Mouse (Mus musculus) stomach, embryonic 14.5 days (tissue): ENCODE measurements around the gene Vps13c. TPM values are rescaled to one million over a fixed set of nuclear protein-coding genes. Genes with fewer than 3 reads are reported as not detected.

Experiments used
- ATAC-seq: fragments of 200-750 bp; cut with Nextera tagmentation; 2 replicates; pipeline ENCODE4 v1.8.0; 2017; ENCODE audit warnings: low read depth, moderate TSS enrichment; ENCODE audit not compliant: insufficient number of reproducible peaks, insufficient read depth, low FRiP score
- H3K27ac ChIP-seq: fragments of 300-500 bp; sonication (generic); 2 replicates; pipeline ENCODE4 v1.5.1; 2014; ENCODE audit warnings: mild to moderate bottlenecking, low read length, moderate library complexity, mixed read lengths
- H3K27me3 ChIP-seq: fragments of 300-500 bp; sonication (generic); 2 replicates; pipeline ENCODE4 v1.6.1; 2014; ENCODE audit warnings: low read length, control low read depth, mixed read lengths; ENCODE audit not compliant: control insufficient read depth, insufficient read depth
- H3K36me3 ChIP-seq: fragments of 300-500 bp; sonication (generic); 2 replicates; pipeline ENCODE4 v1.6.1; 2014; ENCODE audit warnings: mild to moderate bottlenecking, control low read depth, low read length, moderate library complexity, mixed read lengths; ENCODE audit not compliant: control insufficient read depth, insufficient read depth
- H3K4me1 ChIP-seq: fragments of 300-500 bp; sonication (generic); 2 replicates; pipeline ENCODE4 v1.6.1; 2014; ENCODE audit warnings: low read length, control low read depth, mixed read lengths; ENCODE audit not compliant: control insufficient read depth, insufficient read depth
- H3K4me2 ChIP-seq: fragments of 300-500 bp; sonication (generic); replicated peaks from 2 replicates; pipeline ENCODE4 v1.6.1; 2014; ENCODE audit warnings: low read depth, low read length, control low read depth
- H3K4me3 ChIP-seq: fragments of 300-500 bp; sonication (generic); 2 replicates; pipeline ENCODE4 v1.5.1; 2014; ENCODE audit warnings: low read depth, low read length, control low read depth
- H3K9ac ChIP-seq: fragments of 300-500 bp; sonication (generic); replicated peaks from 2 replicates; pipeline ENCODE4 v1.6.1; 2014; ENCODE audit warnings: low read depth, mild to moderate bottlenecking, control low read depth, low read length, moderate library complexity, mixed read lengths
- H3K9me3 ChIP-seq: fragments of 300-500 bp; sonication (generic); 2 replicates; pipeline ENCODE4 v1.6.1; 2016; ENCODE audit warnings: low read depth, low read length, control low read depth; ENCODE audit not compliant: control insufficient read depth
- WGBS: fragments of 180-500 bp; shearing (Covaris S2); extraction: QIAGEN DNeasy Blood & Tissue Kit; methylation state at CpG from one replicate; pipeline ENCODE4 v1.1.7; 2014; 5-methylcytosine and 5-hydroxymethylcytosine counted together
- polyA plus RNA-seq: library from polyadenylated mRNA; unstranded; fragments of >200 nt; fragmentation: Nextera tagmentation; extraction: Ambion mirVana; gene quantifications from 2 replicates; pipeline ENCODE4 v1.2.1, GENCODE M21; 2014

The Vps13c gene
- polyA plus RNA-seq, 1 experiment from 2014 or later: 12.5 TPM

DNA sequence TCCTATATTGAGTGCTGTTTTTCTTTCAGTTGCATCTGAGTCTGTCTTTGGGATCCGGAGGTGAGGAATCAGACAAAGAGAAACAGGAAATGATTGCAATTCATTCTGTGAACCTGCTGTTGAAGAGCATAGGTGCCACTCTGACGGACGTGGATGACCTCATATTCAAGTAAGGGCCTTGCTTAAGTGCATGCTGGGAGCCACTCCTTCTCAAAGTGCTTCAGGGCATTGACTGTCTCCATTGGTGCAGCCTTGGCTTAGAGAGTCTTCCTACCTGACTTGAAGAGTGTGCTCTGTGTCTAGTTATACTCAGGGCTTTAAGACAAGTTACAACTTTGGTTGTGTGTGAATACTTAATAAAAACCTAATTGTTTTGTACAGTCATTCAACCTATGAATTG, 126.8 kb downstream of the Vps13c start:
- 58% methylated on average over 3 of the region's 3 CpGs for whole genome bisulfite sequencing
- Histone ChIP-seq H3K4me3 (no peak overlapping the region), H3K9me3 (no peaks in the 10 kb centered on the region), H3K4me2 (no peak overlapping the region), H3K4me1 (no peaks in the 10 kb centered on the region), H3K27ac (no peak overlapping the region), H3K27me3 (no peaks in the 10 kb centered on the region), H3K9ac (no peak overlapping the region), H3K36me3 (peaks cover 17% of the 10 kb centered on the region; the same call in 1 of the 2 replicates)
- no peak for ATAC-seq

DNA sequence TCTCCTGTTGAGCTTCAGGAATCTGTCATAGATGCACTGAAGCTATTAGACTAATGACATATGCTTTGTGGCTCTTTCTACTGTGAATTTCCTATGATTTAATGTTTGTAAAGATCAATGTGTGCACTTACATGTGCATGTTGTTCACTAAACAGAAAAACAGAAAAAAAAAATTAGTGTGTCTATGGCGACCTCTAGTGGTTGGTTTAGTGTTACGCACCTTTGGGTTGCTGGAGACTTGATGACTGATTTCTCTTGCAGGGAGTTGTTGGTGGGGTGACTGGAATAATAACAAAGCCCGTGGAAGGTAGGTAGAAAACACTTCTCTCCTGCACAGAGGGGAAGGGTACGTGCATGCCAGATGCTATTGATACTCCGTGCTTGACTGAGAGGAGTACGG, 133.3 kb downstream of the Vps13c start:
- no peaks in the 10 kb centered on the region; the same call in 1 of the 2 replicates for H3K36me3 ChIP-seq
- ATAC-seq: no peak
- H3K27me3 ChIP-seq: no peaks in the 10 kb centered on the region
- no peak overlapping the region for H3K27ac ChIP-seq
- H3K4me3 ChIP-seq: no peak overlapping the region
- H3K4me1 ChIP-seq: no peaks in the 10 kb centered on the region
- WGBS: 37% methylated on average over 6 of the region's 6 CpGs
- H3K9ac ChIP-seq: no peak overlapping the region
- H3K4me2 ChIP-seq: no peak overlapping the region
- no peaks in the 10 kb centered on the region for H3K9me3 ChIP-seq

DNA sequence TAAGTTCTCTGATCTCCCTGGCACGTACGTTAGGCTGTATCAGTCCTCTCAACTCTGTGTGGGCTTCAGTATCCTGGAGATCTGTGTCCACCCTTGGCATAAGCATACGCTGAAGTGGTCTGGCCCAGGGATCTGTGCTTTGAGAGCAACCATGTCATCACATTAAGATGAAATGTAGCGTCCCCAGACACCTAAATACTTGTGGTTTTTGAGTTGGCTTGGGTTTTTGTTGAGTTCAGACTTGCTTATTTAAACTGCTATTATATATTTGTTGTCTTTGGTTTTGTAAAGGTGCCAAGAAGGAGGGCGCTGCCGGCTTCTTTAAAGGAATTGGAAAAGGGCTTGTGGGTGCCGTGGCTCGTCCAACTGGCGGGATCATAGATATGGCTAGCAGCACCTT, 135.3 kb downstream of the Vps13c start:
- Histone ChIP-seq H3K4me2 (no peak overlapping the region), H3K27ac (no peak overlapping the region), H3K4me3 (no peak overlapping the region), H3K4me1 (no peaks in the 10 kb centered on the region), H3K9me3 (no peaks in the 10 kb centered on the region), H3K27me3 (no peaks in the 10 kb centered on the region), H3K9ac (no peak overlapping the region), H3K36me3 (no peaks in the 10 kb centered on the region; the same call in 1 of the 2 replicates)
- WGBS: 92% methylated on average over 9 of the region's 9 CpGs
- no peak for ATAC-seq

DNA sequence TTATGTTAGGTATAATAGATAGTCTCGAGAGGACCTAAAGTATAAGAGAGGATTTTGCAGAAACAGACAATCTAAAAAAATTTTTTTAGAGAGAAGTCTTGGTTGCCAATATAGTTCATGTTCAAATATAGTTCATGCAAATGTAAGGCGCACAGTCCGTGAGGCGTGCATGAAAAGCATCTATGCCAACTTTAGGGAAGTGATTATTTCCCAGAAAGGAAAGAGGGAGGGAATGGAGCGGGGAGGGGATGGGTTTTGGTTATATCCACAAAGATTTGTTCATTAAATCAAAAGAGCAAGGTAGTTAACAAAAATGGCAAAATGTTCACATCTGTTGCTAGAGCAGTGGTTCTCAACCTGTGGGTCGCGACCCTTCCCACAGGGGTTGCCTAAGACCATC, 166.4 kb downstream of the Vps13c start:
- 96% methylated on average over 7 of the region's 7 CpGs for WGBS

DNA sequence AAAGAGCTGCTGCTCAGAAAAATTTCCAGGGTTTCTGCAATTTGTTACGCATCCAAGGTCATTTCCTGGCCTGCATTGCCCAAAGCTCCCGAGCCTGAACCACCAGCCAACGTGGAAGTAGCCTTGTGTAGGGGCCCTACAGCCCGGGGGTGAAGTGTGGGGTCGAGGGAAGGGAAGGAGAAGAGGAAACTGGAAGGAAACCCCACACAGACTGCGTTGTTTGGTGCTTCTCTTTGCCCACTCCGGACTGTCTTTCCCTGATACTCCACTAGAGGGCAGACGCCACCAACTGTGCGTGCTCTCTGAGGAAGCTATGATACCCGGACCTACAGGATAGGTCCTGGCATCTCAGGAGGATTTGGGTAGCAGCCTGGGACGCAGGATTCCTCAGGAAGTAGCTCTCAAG, 174.8 kb downstream of the Vps13c start:
- H3K36me3 ChIP-seq: no peaks in the 10 kb centered on the region
- WGBS: 8% methylated on average over 11 of the region's 11 CpGs
- no peak for ATAC-seq
- no peak overlapping the region for H3K27ac ChIP-seq
- H3K27me3 ChIP-seq: no peaks in the 10 kb centered on the region
- H3K9me3 ChIP-seq: no peaks in the 10 kb centered on the region
- no peaks in the 10 kb centered on the region for H3K4me1 ChIP-seq
- H3K4me3 ChIP-seq: no peak overlapping the region
- no peak overlapping the region for H3K4me2 ChIP-seq
- H3K9ac ChIP-seq: no peak overlapping the region

More for the DNA sequence above, 166.4 kb downstream of the Vps13c start:
- Histone ChIP-seq H3K4me3 (no peak overlapping the region), H3K9me3 (no peaks in the 10 kb centered on the region), H3K4me1 (no peaks in the 10 kb centered on the region), H3K9ac (no peak overlapping the region), H3K27me3 (no peaks in the 10 kb centered on the region), H3K27ac (no peak overlapping the region), H3K4me2 (no peak overlapping the region), H3K36me3 (no peaks in the 10 kb centered on the region)
- no peak for ATAC-seq

DNA sequence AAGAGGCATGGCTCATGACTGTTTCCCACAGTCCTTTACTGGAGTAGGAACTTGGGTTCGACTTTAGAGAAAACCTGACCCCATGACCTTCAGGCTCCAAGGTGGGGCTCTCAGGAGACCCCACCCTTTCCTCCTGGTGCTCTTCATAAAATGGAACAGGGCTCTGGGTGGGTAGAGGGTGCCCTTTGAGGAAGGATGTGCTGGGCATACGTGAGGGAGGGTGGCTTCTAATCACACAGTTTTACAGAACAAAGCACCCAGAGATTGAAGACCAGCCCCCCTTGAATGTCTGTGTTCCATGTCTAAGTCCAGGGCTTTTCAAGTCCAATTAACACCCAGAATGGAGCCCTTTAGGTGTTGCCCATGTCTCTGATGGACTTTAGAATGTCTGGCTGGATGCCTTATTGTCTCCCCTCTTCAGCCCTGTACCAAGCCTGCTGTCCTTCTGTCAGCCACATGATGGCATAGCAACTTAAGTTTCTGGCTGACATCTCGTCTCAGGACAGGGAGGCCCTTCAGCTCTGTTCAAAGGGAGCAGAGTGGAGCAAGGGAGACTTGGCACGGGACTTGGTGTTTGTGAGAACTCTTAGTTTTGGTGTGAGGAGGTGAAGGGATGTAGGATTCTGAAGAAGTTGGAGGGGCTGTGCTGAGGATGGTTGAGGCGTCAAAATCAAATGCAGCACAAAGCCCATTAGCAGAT, 176.2 kb downstream of the Vps13c start:
- ATAC-seq: no peak

DNA sequence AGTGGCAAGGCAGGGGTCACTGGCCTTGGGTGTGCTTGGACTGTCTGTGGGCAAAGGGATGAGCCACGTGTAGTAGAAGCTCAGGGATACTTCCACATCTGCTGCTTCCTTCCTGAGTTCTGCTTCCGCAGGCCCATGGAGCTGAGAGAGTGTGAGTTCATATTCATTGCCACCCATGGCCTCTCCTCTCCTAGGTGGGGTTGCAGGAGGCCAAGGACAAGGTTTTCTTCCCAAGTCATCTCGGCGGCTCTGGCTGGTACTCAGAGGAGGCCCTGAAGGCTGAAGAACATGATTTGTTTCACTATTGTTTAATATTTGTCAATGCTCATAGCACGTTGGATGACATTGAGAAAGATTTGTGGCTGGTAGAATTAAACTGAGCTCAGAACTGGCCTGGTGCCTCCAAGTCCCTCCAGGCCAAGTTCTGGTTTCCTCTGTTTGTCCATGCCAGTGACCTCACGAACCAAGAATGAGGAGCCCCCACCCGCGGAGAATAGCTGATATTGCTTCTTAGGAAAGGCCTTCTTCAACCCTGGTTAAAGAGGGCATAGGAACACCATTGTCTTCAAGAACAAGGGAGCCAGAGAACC, 180.7 kb downstream of the Vps13c start:
- no peak for ATAC-seq
- Histone ChIP-seq H3K9me3 (no peaks in the 10 kb centered on the region), H3K4me3 (no peak overlapping the region), H3K27me3 (no peaks in the 10 kb centered on the region), H3K9ac (no peak overlapping the region), H3K27ac (no peak overlapping the region), H3K36me3 (no peaks in the 10 kb centered on the region), H3K4me1 (peaks cover 3% of the 10 kb centered on the region; the same call in 1 of the 2 replicates), H3K4me2 (no peak overlapping the region)
- WGBS: 65% methylated on average over 8 of the region's 8 CpGs

More for the DNA sequence above, 176.2 kb downstream of the Vps13c start:
- WGBS: 45% methylated on average over 5 of the region's 5 CpGs
- Histone ChIP-seq H3K4me3 (no peak overlapping the region), H3K36me3 (no peaks in the 10 kb centered on the region), H3K27ac (no peak overlapping the region), H3K9me3 (no peaks in the 10 kb centered on the region), H3K4me2 (no peak overlapping the region), H3K9ac (no peak overlapping the region), H3K27me3 (no peaks in the 10 kb centered on the region), H3K4me1 (no peaks in the 10 kb centered on the region)

DNA sequence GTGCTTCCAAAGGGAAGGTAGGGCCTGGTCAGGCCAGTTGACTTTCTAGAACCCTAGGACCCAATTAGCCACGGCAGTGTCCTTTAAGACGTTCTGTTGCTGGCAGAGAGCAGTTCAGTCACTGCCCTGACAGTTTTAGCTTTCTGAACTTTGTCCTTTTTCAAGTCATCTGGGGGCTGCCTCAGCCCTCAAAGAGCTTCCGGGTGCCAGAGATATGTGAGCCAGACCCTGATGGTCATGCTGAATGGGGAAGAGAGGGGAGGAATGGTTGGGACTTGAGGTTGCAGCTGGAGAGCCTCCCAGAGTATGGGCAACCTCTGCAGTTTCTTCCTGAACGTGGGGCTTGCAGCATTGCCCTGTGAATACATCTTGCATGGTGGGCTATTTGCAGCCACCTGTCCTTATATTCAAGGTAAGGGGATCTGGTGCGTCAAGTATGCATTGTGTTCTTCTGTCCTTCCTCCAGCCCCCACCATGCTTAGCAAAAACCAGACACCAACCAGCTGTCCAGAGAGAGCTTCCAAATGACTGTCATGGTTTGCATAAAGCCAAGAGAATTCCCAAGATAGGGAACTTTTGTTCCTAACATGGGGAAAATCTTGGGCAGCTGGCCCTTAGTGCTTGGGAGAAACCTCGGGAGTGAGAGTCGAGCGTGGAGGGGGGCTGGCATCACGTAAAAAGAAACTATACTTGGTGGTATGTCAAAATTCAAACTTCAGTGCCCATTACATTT, 182.3 kb downstream of the Vps13c start:
- Histone ChIP-seq H3K36me3 (no peaks in the 10 kb centered on the region), H3K27me3 (no peaks in the 10 kb centered on the region), H3K9me3 (no peaks in the 10 kb centered on the region), H3K4me3 (no peak overlapping the region), H3K4me1 (peaks cover 3% of the 10 kb centered on the region; the same call in 1 of the 2 replicates), H3K4me2 (no peak overlapping the region), H3K27ac (no peak overlapping the region), H3K9ac (no peak overlapping the region)
- ATAC-seq: no peak
- 65% methylated on average over 9 of the region's 9 CpGs for WGBS
